Mouse (Mus musculus) left cerebral cortex, postnatal 14 days (tissue): ENCODE results near the gene Lrrn1. TPM values are rescaled to one million over a fixed set of nuclear protein-coding genes. Genes with fewer than 3 reads are reported as not detected.

ENCODE experiments used
- DNase-seq, 2 experiments: peaks; one replicate each; pipeline ENCODE4 v3.0.0; 2021 to 2022; ENCODE audit warnings: low spot score in 2 of 2, mixed read lengths in 1 of 2
- intact Hi-C: fragments of 180-260 bp; cut with DNase I; formaldehyde crosslinking; loops from one replicate; pipeline ENCODE4 v1.15.1; 2025
- long read RNA-seq, 2 experiments: library from polyadenylated mRNA; stranded (forward); transcript quantifications; one replicate each; pipeline ENCODE4 v2.0.0; 2021
- total RNA-seq, 2 experiments: library from RNA; stranded (reverse); gene quantifications; 2 replicates each; pipeline ENCODE4 v1.2.3; 2021

Lrrn1 gene
- total RNA-seq: 10 to 100 TPM; 42.8 to 51.6 TPM
- long read RNA-seq, experiment 1, transcript Lrrn1-201 (2 exons, 3,700 nt): major isoform, 49 of 56 reads
- long read RNA-seq, experiment 1, partial matches to known transcripts: 7 of 56 reads
- long read RNA-seq, experiment 1, other reads (novel, unspliced or antisense): 0 of 56 reads
- long read RNA-seq, experiment 2, transcript Lrrn1-201 (2 exons, 3,700 nt): major isoform, 32 of 39 reads
- long read RNA-seq, experiment 2, partial matches to known transcripts: 0 of 39 reads
- long read RNA-seq, experiment 2, other reads (novel, unspliced or antisense): 7 of 39 reads

DNA sequence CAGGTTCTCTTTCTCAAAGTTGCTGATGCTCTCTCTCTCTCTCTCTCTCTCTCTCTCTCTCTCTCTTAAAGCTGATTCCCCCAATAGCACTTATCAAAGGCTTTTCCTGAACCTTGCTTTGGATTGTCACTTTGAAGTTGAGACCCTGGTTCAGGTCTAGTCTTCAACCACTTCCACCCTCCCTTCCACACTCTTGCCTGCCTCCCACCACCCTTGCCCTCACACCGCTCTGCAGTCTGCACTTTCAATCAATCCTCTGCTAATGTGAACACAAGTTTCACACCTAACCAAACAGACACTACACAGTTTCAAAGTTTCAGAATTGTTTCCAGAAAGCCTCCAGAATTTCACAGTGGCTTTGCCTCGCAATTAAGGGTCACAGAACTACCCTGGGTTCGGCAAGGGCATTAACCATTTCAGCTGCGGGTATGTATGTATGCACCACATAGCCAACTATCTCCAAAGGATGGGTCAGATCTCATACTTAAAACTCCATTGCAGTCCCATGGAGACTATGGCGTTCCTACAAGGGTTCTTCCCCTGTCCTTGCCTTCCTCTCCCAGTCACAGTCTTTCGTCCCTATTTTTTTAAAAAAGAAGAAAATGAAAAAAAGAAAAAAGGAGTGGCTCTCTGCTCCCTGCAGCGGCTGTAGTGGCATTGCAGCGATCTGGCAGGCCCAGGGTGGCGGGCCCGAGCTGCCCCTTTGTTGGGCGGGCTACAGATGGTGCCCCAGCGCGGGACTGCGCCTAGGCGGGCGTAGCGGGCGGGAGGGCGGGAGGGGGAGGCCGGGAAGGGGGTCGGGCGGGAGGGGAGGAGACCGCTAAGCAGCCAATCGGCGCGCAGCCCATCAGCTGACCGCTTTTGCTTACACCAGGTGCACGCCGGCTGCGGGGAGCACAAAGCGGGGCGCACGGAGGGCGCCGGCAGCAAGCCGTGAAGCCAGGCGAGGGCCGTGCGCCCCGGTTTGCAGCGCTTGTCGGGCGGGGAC, at the start of gene Lrrn1:
Lrrn1 (plus strand) TSS at position 892 of the 988 bp plus-strand sequence.
- peak; percentile 74 to 82 for DNase-seq
- intact Hi-C loops: no loop called here

DNA sequence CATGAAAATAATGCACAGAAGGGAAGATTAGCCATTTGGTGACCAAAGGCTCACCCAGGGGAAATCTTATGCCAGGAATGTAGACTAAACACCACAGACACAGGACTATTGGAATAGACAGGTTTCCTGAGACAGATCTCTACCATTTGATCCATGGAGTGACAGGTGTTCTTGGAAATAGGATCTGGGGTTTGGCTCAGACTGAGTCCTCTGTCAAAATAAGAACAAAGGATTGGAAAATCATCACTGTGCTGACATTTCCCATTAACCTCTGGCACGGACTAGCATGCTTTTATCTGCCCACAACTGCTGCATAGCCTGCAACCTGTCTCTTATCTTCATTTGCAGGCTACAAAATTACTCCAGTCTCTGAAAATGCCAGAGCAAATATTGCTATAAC, 35.1 kb upstream of the Lrrn1 start:
- intact Hi-C loops: no loop called here

DNA sequence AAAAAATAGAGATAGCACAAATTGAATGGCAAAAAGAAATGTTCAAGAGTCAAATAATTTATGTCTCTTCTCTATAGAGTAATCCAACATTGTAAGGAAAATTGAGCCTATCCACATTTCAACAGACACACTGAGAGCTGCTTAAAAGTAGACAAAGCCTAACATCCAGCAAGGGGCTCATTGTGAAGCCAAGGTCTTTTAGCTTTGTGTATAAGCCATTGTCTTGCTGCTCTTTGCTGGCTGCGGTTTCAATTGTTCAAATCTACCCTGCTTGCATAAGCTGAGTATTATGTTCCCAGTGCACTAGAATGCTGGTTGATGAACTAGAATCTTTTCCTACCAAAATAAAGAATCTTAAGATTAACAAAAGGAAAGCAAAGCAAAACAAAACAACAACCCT, 33.7 kb upstream of the Lrrn1 start:
- DNase-seq: no peak
- intact Hi-C loops: no loop called here

More for the DNA sequence above, 35.1 kb upstream of the Lrrn1 start:
- DNase-seq: no peak

DNA sequence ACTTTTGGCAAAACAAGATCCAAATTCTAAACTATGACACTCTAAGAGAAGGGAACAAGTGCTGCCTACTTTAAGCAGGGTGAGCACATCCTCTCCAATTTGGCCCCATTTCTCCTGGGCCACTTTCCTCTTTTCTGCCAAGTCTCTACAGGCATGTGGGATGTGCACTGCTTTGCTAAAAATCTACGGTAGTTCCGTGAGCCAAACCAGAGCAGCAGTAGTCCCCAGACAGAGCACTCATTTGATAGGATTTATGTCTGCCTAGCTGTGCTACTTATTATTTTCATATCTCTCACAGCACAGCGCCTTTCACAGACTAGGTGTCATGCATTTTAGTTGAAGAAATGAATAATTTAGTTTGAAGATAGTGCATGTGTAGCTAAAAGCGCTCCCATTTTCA, 15.9 kb upstream of the Lrrn1 start:
- intact Hi-C loops: no loop called here
- DNase-seq: no peak

DNA sequence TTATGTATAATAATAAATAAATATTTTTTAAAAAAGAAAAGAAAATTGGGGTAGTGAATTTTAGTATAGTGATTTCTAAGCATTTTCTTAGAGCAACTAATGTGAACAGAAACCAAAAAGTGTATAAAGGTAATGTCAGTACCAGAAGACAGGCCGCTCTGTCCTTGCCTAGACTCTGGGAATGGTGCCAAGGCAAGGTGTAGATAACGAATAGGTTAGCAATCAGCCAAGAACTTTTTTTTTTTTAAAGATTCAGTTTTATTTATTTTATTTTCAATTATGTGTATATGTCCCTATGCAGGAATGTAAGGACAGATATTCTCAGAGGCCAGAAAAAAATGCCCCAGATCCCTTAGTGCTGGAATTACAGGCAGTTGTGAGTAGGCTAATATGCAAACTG, 5.6 kb upstream of the Lrrn1 start:
- DNase-seq: no peak
- intact Hi-C loops: no loop called here

DNA sequence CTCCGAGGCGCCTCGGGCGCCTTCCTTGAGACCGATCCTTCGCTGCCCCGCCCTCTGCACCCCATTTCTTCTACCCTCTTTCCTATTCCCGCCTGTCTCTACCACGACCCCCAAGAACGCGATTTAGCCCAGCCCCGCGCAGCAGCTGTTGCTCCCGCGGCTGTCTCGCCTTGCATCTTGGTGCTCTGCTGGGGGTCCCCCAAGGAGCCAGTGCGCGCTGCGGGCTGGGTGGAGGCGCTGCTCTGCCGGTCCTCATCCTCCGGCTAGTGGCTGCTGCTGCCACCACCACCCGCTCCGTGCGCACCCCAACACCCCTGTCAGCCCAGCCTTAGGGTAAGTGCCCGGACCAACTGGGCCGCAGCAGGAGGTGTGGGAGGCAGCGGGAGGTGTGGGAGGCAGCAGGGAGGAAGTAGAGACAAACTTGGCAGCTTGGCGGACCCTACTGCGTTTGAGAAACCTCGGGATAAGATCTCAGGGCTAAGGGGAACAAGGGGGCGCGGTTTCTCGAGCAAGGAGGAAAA, 403 bp downstream of the Lrrn1 start:
- intact Hi-C loops: loop anchor here (10.0 kb wide), 1 partner anchor 705 kb away; no protein-coding TSS in a partner anchor
- peak; percentile 21 to 47 for DNase-seq

DNA sequence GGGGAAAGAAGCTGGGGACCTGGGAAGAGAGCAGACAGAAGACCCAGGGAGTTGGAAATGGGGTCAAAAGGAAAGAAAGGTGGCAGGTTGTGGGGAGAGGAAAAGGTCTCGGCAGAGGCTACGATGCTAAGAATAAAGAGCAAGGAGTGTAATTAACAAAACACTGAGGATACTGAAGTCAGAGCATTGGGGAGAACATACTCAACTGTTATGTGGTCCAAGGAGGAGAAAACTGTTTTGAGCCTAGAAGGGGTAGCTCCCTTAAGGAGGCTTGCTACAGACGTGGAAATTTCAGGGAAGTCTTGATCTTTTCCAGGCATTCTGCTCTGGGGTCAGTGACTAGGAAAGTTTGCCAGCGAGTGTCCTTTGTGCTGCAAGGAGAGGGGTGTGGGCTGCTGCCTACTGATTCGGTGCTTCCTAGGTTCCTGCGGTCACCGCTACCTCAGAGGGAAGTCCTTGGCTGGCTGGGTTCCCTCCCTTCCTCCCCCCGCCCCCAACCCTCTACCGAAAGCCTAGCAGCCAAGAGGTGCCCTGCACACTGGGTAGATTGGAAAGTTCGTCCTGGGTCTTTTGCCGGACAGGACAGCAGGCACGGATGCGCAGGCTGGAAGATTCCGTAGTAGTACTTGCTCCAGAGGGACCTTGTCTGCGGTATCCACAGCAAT, 1.2 kb downstream of the Lrrn1 start:
- intact Hi-C loops: loop anchor here (10.0 kb wide), 1 partner anchor 706 kb away; no protein-coding TSS in a partner anchor
- no peak for DNase-seq

DNA sequence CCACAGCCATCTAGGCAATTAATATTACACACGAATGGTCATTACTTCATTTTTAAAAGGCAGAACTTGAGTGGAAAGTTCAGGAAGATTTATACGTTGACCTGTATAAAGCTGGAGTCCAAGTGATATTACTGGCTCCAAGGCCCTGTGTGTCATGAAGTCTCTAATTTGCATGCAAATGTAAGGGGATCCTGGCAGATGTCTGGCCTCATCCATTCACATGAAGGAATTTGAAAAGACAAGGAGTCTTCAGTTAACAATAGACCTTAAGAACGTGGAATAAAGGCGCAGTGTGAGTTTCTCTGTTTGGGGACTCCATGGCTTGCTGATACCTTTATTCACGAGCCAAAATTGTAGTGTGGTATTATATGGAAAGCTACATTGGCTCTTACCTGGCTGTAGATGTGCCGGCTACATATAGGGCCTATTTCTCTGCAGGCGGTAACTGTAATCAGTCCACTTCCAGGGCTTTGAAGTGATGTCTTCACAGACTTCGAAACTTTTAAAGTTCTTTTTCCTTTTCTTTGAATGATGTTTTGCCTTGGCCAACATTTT, 2.0 kb downstream of the Lrrn1 start:
- DNase-seq: no peak
- intact Hi-C loops: loop anchor here (10.0 kb wide), 1 partner anchor 707 kb away; no protein-coding TSS in a partner anchor

DNA sequence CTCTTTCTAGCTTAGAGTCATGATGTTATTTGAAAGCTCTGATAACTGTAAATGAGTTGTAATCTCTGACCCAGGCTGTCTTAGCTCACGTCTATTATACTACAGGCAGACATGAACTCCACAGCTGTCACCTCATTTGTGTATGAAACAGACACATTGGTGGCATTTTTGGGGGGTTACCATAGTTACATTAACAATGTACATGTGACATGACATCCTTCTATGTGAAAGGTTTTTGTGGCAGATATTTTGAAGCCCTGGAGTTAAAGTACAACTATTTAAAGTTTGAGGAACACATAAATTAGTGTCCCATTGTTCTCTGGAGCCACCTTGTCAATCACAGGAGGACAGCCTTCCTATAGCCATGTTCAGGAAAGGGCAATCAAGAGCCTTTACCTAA, 5.0 kb downstream of the Lrrn1 start:
- no peak for DNase-seq
- intact Hi-C loops: loop anchor here (10.0 kb wide), 1 partner anchor 710 kb away; no protein-coding TSS in a partner anchor

DNA sequence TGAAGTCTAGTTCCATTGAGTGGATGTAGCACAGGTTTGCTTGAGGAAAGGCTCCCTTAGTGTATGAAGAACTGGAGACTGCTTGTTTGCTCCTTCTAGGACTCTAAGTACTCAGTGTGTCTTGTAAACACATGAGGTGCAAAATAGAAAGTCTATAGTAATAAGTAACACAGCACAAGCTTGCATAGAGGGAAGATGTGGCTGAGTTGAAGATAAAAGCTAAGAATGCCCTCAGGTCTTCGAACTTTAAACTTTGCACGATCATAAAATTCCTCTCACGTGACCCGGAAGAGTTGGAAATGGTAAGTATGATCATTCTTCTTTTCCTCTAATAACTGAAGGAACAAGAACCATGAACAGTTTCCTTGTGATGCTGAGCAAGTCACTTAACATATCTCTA, 7.1 kb downstream of the Lrrn1 start:
- no peak for DNase-seq
- intact Hi-C loops: loop anchor here (10.0 kb wide), 1 partner anchor 712 kb away; no protein-coding TSS in a partner anchor

DNA sequence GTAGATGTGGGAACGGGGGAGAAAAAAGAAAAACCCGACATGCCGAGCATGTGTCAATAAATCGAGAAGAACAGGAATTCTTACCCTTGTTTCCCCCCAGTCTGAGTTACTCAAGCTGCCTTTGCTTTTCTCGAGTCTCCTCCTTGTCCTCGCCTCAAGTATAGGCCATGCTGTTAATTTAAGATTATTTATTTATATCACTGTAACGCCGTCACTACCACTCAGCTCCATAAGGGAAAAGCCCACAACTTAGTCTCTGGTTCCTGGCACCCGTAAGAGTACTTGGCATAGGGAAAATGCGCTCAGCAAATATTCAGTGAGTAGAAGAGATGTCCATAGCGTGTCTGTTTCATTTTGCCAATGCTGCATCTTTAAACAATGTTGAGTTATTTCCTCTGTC, 11.7 kb downstream of the Lrrn1 start:
- intact Hi-C loops: no loop called here
- DNase-seq: peak; percentile 28 to 33

DNA sequence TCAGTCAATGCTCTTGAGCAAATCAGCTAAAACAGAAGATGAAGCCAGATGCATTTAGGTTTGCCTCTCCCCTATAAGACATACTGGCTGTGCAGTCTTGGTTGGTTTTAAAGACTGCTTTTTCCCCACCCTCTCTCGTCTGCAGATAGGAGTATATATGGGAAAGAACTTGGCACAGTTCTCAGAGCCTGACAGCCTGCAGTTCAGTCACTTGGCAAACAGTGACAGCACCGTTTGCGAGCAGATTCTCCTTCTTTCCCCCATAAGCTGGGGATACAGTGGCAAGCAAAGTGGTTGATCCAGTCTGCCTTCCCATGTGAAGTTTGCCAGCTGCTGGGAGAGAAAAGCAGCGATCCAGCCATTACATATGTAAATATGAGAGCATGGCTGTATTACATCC, 12.3 kb downstream of the Lrrn1 start:
- peak; percentile 25 to 66 for DNase-seq
- intact Hi-C loops: no loop called here

DNA sequence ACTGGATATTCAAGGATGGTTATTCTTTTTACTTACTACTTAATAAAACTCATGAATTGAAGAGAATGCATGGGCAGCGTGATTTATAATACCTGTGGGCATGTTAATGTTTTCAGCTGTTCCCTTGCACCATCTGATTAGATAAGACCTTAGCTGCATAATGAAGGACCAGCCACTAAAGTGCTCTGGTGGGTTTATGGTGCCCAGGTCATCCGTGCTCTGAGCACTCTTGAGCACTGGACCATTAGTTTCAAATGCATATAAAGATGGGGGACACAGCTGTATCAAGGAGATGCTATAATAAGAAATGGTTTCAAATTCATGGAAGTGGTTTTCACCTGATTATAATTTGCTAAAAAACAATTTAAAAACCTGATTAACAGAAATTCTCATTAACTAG, 16.7 kb downstream of the Lrrn1 start:
- intact Hi-C loops: no loop called here
- DNase-seq: no peak

DNA sequence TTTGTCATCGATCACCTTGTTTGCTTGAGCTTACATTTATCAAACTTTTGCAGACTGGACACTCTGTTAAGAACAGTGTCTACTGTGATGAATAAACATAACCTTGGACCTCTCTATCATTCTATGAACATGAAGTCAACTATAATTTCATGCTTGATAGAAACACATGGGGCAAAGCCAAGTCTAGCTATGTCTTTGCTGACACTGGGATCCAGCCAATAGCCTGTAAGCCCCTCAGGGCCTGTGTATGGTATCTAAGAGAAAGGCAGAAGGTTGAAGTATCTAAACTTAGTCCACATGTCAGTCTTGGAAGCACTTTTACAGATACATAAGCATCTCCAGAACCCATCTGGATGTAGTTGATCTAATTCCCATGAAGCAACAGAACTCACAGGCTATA, 22.9 kb downstream of the Lrrn1 start:
- intact Hi-C loops: no loop called here
- DNase-seq: no peak

DNA sequence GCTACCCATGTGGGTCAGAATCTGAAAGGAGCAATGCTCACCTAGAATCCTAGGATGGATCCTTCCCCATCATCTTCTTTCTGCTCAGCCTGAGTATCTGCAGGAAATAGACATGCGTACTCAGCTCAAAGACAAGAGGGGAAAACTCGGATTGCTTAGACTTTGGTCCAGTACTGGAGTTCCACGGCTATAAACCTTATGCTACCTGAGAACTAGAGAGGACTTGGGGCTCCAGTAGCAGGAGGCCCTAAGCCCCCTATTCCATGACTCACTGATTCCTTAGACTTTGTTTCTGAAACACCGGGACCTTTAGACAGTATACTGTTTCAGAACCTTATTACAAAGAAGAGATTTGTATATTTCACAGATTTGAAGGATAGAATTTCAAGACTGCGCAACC, 25.8 kb downstream of the Lrrn1 start:
- DNase-seq: no peak
- intact Hi-C loops: no loop called here

DNA sequence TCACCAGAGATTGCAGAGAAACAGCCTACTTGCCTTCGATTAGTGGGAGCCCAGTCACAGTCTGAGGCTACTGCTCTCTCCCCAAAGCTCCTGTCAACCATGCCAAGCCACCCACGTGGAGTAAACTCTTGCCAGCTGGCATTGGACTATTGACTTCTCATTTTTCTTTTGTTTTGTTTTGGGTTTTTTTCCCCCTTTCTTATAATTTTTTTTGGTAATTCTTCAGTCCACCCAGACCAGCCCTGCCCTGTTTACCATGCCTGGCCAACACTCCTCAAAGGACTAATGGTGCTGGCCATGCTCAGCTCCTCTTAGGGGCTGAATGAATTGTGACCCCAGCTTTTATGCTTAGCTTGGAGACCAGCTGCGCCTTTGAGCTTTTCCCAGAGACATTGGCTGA, 27.4 kb downstream of the Lrrn1 start:
- DNase-seq: peak in 1 of 2 experiments; percentile 24

DNA sequence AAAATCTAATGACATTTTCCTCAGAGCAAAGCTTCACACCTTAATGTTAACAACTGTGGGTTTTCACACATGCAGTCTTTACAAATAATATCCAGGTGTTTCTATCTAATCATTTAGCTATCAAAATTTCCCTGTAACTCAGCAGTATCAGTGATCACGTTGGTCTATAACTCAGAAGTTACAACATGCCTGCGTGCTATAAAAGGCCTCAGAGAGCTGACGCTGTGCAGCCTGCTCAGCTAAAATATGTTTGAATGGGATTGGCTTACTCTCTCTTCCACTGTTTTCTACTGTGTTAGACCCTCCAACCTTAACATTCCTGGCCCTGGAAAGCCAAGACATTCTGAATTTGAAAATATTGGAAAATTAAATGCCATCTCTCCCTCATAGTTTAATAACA, 28.2 kb downstream of the Lrrn1 start:
- DNase-seq: no peak
- intact Hi-C loops: no loop called here

More for the DNA sequence above, 27.4 kb downstream of the Lrrn1 start:
- intact Hi-C loops: no loop called here

DNA sequence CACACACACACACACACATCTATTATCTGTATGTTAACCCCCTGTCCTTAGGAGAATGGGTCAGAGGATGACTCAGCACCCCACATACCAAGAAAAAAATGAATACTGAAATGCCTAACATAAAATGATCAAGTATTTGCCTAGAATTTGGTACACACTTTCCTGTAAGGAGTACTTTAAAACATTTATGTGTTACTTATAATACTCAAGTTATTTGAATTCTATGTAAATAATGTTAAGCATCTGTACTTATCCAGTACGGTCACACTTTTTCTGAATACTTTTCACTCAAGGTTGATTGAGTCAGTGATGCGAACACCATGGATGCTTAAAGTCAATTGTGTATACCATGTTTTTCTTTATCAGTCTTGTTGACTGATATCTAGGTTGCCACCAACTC, 32.7 kb downstream of the Lrrn1 start:
- intact Hi-C loops: no loop called here
- DNase-seq: no peak

DNA sequence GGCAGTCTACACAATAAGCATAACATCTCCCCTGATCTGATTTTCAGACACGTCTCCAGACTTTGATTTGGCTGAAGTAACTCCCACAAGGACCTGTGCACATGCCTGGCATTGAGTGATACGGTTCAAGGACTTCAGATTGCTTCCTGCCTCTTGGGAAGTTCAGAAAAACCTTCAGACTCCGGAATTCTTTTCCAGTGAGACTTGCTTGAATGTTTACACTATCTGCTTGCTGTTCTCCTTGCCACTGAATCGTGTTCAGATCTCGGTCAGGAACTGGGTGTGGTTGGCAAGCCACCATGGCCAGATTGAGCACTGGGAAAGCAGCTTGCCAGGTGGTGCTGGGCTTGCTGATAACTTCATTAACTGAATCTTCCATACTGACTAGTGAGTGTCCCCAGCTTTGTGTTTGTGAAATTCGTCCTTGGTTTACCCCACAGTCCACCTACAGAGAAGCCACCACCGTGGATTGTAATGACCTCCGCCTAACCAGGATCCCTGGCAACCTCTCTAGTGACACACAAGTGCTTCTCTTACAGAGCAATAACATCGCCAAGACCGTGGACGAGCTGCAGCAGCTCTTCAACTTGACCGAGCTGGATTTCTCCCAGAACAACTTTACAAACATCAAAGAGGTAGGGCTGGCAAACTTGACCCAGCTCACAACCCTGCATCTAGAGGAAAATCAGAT, 37.5 kb downstream of the Lrrn1 start:
- no peak for DNase-seq
- intact Hi-C loops: no loop called here
